Mouse (Mus musculus): ENCODE measurements at regions not wholly inside any gene's neighbourhood (a gene's known extent, or its start where the extent isn't known, plus 50 kb on each side); places are given as distances from the start of the nearest gene placed in this dataset.
A peak's percentile ranks its signal among the peaks of the same experiment; 100 is the strongest.

GRCm38 (mm10) chr14:60529022-60529421 is 104.8 kb upstream of the Spata13 start:
- no peaks in the 10 kb centered on the region for H3K27me3 ChIP-seq (ENCODE audit: control insufficient read depth, insufficient read depth, low read length)
- no peak overlapping the region for H3K4me2 ChIP-seq (ENCODE audit: low read length)
- 40% methylated on average over 3 of the region's 3 CpGs for WGBS
- H3K4me3 ChIP-seq (replicated peaks; ENCODE audit: low read depth, low read length), result no peak overlapping the region
- DNase-seq (peak; percentile 67), ATAC-seq (ENCODE audit: low FRiP score, low TSS enrichment) (no peak)
- no peak overlapping the region for H3K9ac ChIP-seq (replicated peaks; ENCODE audit: low read length)
- H3K9me3 ChIP-seq (ENCODE audit: control insufficient read depth, low read length), result no peaks in the 10 kb centered on the region
- 0 out of 2 replicates have a peak overlapping the region, but pooled peaks have one; percentile 20 for H3K27ac ChIP-seq (replicated peaks; ENCODE audit: low read depth, low read length)
- peaks cover 22% of the 10 kb centered on the region for H3K4me1 ChIP-seq (ENCODE audit: control insufficient read depth, insufficient read depth, low read length)
- H3K36me3 ChIP-seq (ENCODE audit: control insufficient read depth, insufficient read depth, low read length), result no peaks in the 10 kb centered on the region

- H3K9ac ChIP-seq (replicated peaks; ENCODE audit: low read length), result no peak overlapping the region
- H3K9me3 ChIP-seq (ENCODE audit: control insufficient read depth, low read length), result no peaks in the 10 kb centered on the region
- 29% methylated on average over 7 of the region's 7 CpGs for WGBS
- ATAC-seq (ENCODE audit: low FRiP score, low TSS enrichment) (peak; percentile 25; the same call in 1 of the 2 replicates), DNase-seq (peak; percentile 18)
- H3K36me3 ChIP-seq (ENCODE audit: control insufficient read depth, insufficient read depth, low read length), result no peaks in the 10 kb centered on the region
- H3K4me2 ChIP-seq (ENCODE audit: low read length), result no peak overlapping the region
- H3K27ac ChIP-seq (replicated peaks; ENCODE audit: low read depth, low read length), result no peak overlapping the region
- H3K4me1 ChIP-seq (ENCODE audit: control insufficient read depth, insufficient read depth, low read length), result peaks cover 22% of the 10 kb centered on the region
- no peaks in the 10 kb centered on the region for H3K27me3 ChIP-seq (ENCODE audit: control insufficient read depth, insufficient read depth, low read length)
- H3K4me3 ChIP-seq (replicated peaks; ENCODE audit: low read depth, low read length), result no peak overlapping the region
Observed at GRCm38 (mm10) chr14:60529646-60530347, 104.0 kb upstream of the Spata13 start.

DNA sequence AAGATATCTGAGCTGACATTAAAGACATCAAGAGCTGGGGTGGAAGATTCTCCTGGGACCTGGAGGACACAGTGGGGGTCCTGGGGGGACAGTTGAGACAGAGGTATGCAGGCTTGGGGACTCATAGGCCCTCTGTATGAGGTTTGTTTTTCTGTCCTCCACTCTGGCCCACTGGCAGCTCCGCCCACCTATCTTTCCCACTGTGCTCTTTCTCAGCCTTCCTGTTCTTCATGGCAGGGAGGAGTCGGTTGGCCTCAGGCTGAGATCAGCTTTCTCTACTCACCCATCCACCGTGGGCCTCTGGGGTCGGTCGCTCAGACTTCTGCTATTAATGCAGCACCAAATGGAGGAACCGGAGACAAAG is 103.5 kb upstream of the Spata13 start:
- H3K9me3 ChIP-seq (ENCODE audit: control insufficient read depth, low read length), result no peaks in the 10 kb centered on the region
- no peak overlapping the region for H3K4me3 ChIP-seq (replicated peaks; ENCODE audit: low read depth, low read length)
- H3K4me2 ChIP-seq (ENCODE audit: low read length), result no peak overlapping the region
- H3K9ac ChIP-seq (replicated peaks; ENCODE audit: low read length), result no peak overlapping the region
- DNase-seq (peak; percentile 19), ATAC-seq (ENCODE audit: low FRiP score, low TSS enrichment) (no peak)
- H3K36me3 ChIP-seq (ENCODE audit: control insufficient read depth, insufficient read depth, low read length), result no peaks in the 10 kb centered on the region
- H3K27me3 ChIP-seq (ENCODE audit: control insufficient read depth, insufficient read depth, low read length), result no peaks in the 10 kb centered on the region
- H3K27ac ChIP-seq (replicated peaks; ENCODE audit: low read depth, low read length), result no peak overlapping the region
- peaks cover 22% of the 10 kb centered on the region for H3K4me1 ChIP-seq (ENCODE audit: control insufficient read depth, insufficient read depth, low read length)
- 34% methylated on average over 6 of the region's 6 CpGs for WGBS

- Histone ChIP-seq H3K36me3 (ENCODE audit: control insufficient read depth, insufficient read depth, low read length) (no peaks in the 10 kb centered on the region), H3K9me3 (ENCODE audit: control insufficient read depth, low read length) (no peaks in the 10 kb centered on the region), H3K27ac (replicated peaks; ENCODE audit: low read depth, low read length) (no peak overlapping the region), H3K4me1 (ENCODE audit: control insufficient read depth, insufficient read depth, low read length) (peaks cover 22% of the 10 kb centered on the region), H3K27me3 (ENCODE audit: control insufficient read depth, insufficient read depth, low read length) (no peaks in the 10 kb centered on the region), H3K4me3 (replicated peaks; ENCODE audit: low read depth, low read length) (no peak overlapping the region), H3K9ac (replicated peaks; ENCODE audit: low read length) (no peak overlapping the region), H3K4me2 (ENCODE audit: low read length) (no peak overlapping the region)
- WGBS, result 93% methylated on average over 5 of the region's 5 CpGs
- DNase-seq (no peak), ATAC-seq (ENCODE audit: low FRiP score, low TSS enrichment) (no peak)
Observed at GRCm38 (mm10) chr14:60530973-60531372, 102.8 kb upstream of the Spata13 start.

- Histone ChIP-seq H3K9me3 (ENCODE audit: control insufficient read depth, low read length) (no peaks in the 10 kb centered on the region), H3K4me3 (replicated peaks; ENCODE audit: low read depth, low read length) (no peak overlapping the region), H3K27ac (replicated peaks; ENCODE audit: low read depth, low read length) (no peak overlapping the region), H3K4me2 (ENCODE audit: low read length) (no peak overlapping the region), H3K36me3 (ENCODE audit: control insufficient read depth, insufficient read depth, low read length) (no peaks in the 10 kb centered on the region), H3K27me3 (ENCODE audit: control insufficient read depth, insufficient read depth, low read length) (no peaks in the 10 kb centered on the region), H3K4me1 (ENCODE audit: control insufficient read depth, insufficient read depth, low read length) (peaks cover 22% of the 10 kb centered on the region), H3K9ac (replicated peaks; ENCODE audit: low read length) (no peak overlapping the region)
- DNase-seq (no peak), ATAC-seq (ENCODE audit: low FRiP score, low TSS enrichment) (no peak)
Observed at GRCm38 (mm10) chr14:60531766-60532165, 102.0 kb upstream of the Spata13 start.

- Histone ChIP-seq H3K27me3 (ENCODE audit: control insufficient read depth, insufficient read depth, low read length) (no peaks in the 10 kb centered on the region), H3K36me3 (ENCODE audit: control insufficient read depth, insufficient read depth, low read length) (no peaks in the 10 kb centered on the region), H3K9ac (replicated peaks; ENCODE audit: low read length) (peak overlapping the region; percentile 34; the same call in 1 of the 2 replicates), H3K4me1 (ENCODE audit: control insufficient read depth, insufficient read depth, low read length) (peaks cover 22% of the 10 kb centered on the region), H3K27ac (replicated peaks; ENCODE audit: low read depth, low read length) (peak overlapping the region; percentile 37), H3K9me3 (ENCODE audit: control insufficient read depth, low read length) (no peaks in the 10 kb centered on the region), H3K4me3 (replicated peaks; ENCODE audit: low read depth, low read length) (no peak overlapping the region), H3K4me2 (ENCODE audit: low read length) (peak overlapping the region; percentile 43)
- ATAC-seq (ENCODE audit: low FRiP score, low TSS enrichment) (no peak), DNase-seq (peak; percentile 71)
- 11% methylated on average over 23 of the region's 23 CpGs for WGBS
Observed at GRCm38 (mm10) chr14:60533452-60534224, 100.2 kb upstream of the Spata13 start.

- H3K27ac ChIP-seq (replicated peaks; ENCODE audit: low read depth, low read length), result no peak overlapping the region
- no peak overlapping the region for H3K9ac ChIP-seq (replicated peaks; ENCODE audit: low read length)
- no peak overlapping the region for H3K4me2 ChIP-seq (ENCODE audit: low read length)
- DNase-seq (peak; percentile 36), ATAC-seq (ENCODE audit: low FRiP score, low TSS enrichment) (no peak)
- H3K36me3 ChIP-seq (ENCODE audit: control insufficient read depth, insufficient read depth, low read length), result no peaks in the 10 kb centered on the region
- no peak overlapping the region for H3K4me3 ChIP-seq (replicated peaks; ENCODE audit: low read depth, low read length)
- 85% methylated on average over 2 of the region's 2 CpGs for WGBS
- H3K27me3 ChIP-seq (ENCODE audit: control insufficient read depth, insufficient read depth, low read length), result no peaks in the 10 kb centered on the region
- H3K9me3 ChIP-seq (ENCODE audit: control insufficient read depth, low read length), result no peaks in the 10 kb centered on the region
- peaks cover under 1% of the 10 kb centered on the region; the same call in 1 of the 2 replicates for H3K4me1 ChIP-seq (ENCODE audit: control insufficient read depth, insufficient read depth, low read length)
Observed at GRCm38 (mm10) chr14:60539040-60539439, 94.8 kb upstream of the Spata13 start.

- H3K9me3 ChIP-seq (ENCODE audit: control insufficient read depth, low read length), result no peaks in the 10 kb centered on the region
- ATAC-seq (ENCODE audit: low FRiP score, low TSS enrichment) (no peak), DNase-seq (no peak)
- no peak overlapping the region for H3K27ac ChIP-seq (replicated peaks; ENCODE audit: low read depth, low read length)
- H3K4me1 ChIP-seq (ENCODE audit: control insufficient read depth, insufficient read depth, low read length), result no peaks in the 10 kb centered on the region
- H3K36me3 ChIP-seq (ENCODE audit: control insufficient read depth, insufficient read depth, low read length), result no peaks in the 10 kb centered on the region
- WGBS, result 89% methylated on average over 4 of the region's 4 CpGs
- no peak overlapping the region for H3K9ac ChIP-seq (replicated peaks; ENCODE audit: low read length)
- no peak overlapping the region for H3K4me2 ChIP-seq (ENCODE audit: low read length)
- H3K4me3 ChIP-seq (replicated peaks; ENCODE audit: low read depth, low read length), result no peak overlapping the region
- no peaks in the 10 kb centered on the region for H3K27me3 ChIP-seq (ENCODE audit: control insufficient read depth, insufficient read depth, low read length)
Observed at GRCm38 (mm10) chr14:60540111-60540510, 93.7 kb upstream of the Spata13 start.

GRCm38 (mm10) chr14:60541596-60541995 is 92.2 kb upstream of the Spata13 start:
- ATAC-seq (ENCODE audit: low FRiP score, low TSS enrichment) (no peak), DNase-seq (no peak)

More at GRCm38 (mm10) chr14:60541596-60541995, 92.2 kb upstream of the Spata13 start:
- Histone ChIP-seq H3K4me2 (ENCODE audit: low read length) (no peak overlapping the region), H3K27ac (replicated peaks; ENCODE audit: low read depth, low read length) (no peak overlapping the region), H3K4me3 (replicated peaks; ENCODE audit: low read depth, low read length) (no peak overlapping the region), H3K4me1 (ENCODE audit: control insufficient read depth, insufficient read depth, low read length) (no peaks in the 10 kb centered on the region), H3K9ac (replicated peaks; ENCODE audit: low read length) (no peak overlapping the region), H3K27me3 (ENCODE audit: control insufficient read depth, insufficient read depth, low read length) (no peaks in the 10 kb centered on the region), H3K36me3 (ENCODE audit: control insufficient read depth, insufficient read depth, low read length) (no peaks in the 10 kb centered on the region), H3K9me3 (ENCODE audit: control insufficient read depth, low read length) (no peaks in the 10 kb centered on the region)
- WGBS, result 89% methylated on average over 5 of the region's 5 CpGs

All from midbrain, embryonic 14.5 days (tissue).